Mouse (Mus musculus) CH12.LX (cell line): ENCODE data around the gene Ubc. TPM values are rescaled to one million over a fixed set of nuclear protein-coding genes. Genes with fewer than 3 reads are reported as not detected.

Experiments used
- DNase-seq: peaks from one replicate; pipeline ENCODE4 v3.0.0-alpha.2; 2013; ENCODE audit errors: extremely low read depth
- H3K27ac ChIP-seq: 2 replicates; pipeline ENCODE4 v1.5.1; 2012; ENCODE audit warnings: low read depth, mild to moderate bottlenecking, control low read depth, moderate library complexity; ENCODE audit not compliant: insufficient read depth
- H3K27me3 ChIP-seq: replicated peaks from 2 replicates; pipeline ENCODE3; 2012; ENCODE audit warnings: inconsistent platforms
- H3K36me3 ChIP-seq, 2 experiments: replicated peaks in 1 of 2; 2 replicates each; pipeline versions ENCODE3 to v1.6.1; 2012; ENCODE audit warnings: inconsistent platforms in 1 of 2, low read length in 1 of 2, mild to moderate bottlenecking in 1 of 2, mixed read lengths in 1 of 2, moderate library complexity in 1 of 2; ENCODE audit not compliant: control insufficient read depth in 1 of 2, insufficient read depth in 1 of 2
- H3K4me1 ChIP-seq, 2 experiments: 2 replicates each; pipeline ENCODE4 v1.6.1; 2012; ENCODE audit warnings: inconsistent platforms in 1 of 2, moderate library complexity in 1 of 2; ENCODE audit not compliant: insufficient read depth in 2 of 2, control insufficient read depth in 1 of 2
- H3K4me2 ChIP-seq: 2 replicates; pipeline ENCODE4 v1.6.1; 2012; ENCODE audit warnings: low read depth, mild to moderate bottlenecking, control low read depth; ENCODE audit not compliant: poor library complexity, insufficient read depth, severe bottlenecking
- H3K4me3 ChIP-seq, 3 experiments: fragments of 150-350 bp in 1 of 3; sonication (generic) in 1 of 3; replicated peaks in 1 of 3; 2 replicates each; pipeline versions ENCODE3 to v1.5.1; 2011 to 2012; ENCODE audit warnings: low read depth in 2 of 3, low read length in 2 of 3, mild to moderate bottlenecking in 2 of 3, moderate library complexity in 2 of 3, control low read depth in 1 of 3, improper control_type of control experiment in 1 of 3, inconsistent platforms in 1 of 3, mixed read lengths in 1 of 3; ENCODE audit not compliant: poor library complexity in 1 of 3
- H3K79me2 ChIP-seq: replicated peaks from 2 replicates; pipeline ENCODE4 v1.6.1; 2012; ENCODE audit warnings: mild to moderate bottlenecking, moderate library complexity; ENCODE audit not compliant: control insufficient read depth, poor library complexity, insufficient read depth, severe bottlenecking; ENCODE audit errors: extremely low read depth
- H3K9ac ChIP-seq: 2 replicates; pipeline ENCODE4 v1.6.1; 2012; ENCODE audit warnings: low read depth, mild to moderate bottlenecking, control low read depth, moderate library complexity; ENCODE audit not compliant: insufficient read depth
- H3K9me3 ChIP-seq: replicated peaks from 2 replicates; pipeline ENCODE3; 2012; ENCODE audit warnings: low read length, inconsistent platforms, mixed read lengths
- BHLHE40 ChIP-seq: IDR thresholded peaks from 2 replicates; pipeline ENCODE4 v1.6.1; 2011; ENCODE audit warnings: mild to moderate bottlenecking, low read depth, low read length, improper control_type of control experiment
- CTCF ChIP-seq, 2 experiments: IDR thresholded peaks in 1 of 2; conservative IDR thresholded peaks in 1 of 2; 2 replicates each; pipeline ENCODE4 v1.5.1; 2011 to 2012; ENCODE audit warnings: low read depth in 2 of 2, low read length in 2 of 2, improper control_type of control experiment in 1 of 2, inconsistent platforms in 1 of 2, mild to moderate bottlenecking in 1 of 2, moderate library complexity in 1 of 2
- E2F4 ChIP-seq: IDR thresholded peaks from 2 replicates; pipeline ENCODE4 v1.6.1; 2011; ENCODE audit warnings: low read depth, low read length, improper control_type of control experiment; ENCODE audit not compliant: insufficient replicate concordance
- EP300 ChIP-seq: IDR thresholded peaks from 2 replicates; pipeline ENCODE4 v1.6.1; 2011; ENCODE audit warnings: low read length, improper control_type of control experiment
- GABPA ChIP-seq: IDR thresholded peaks from 2 replicates; pipeline ENCODE4 v1.6.1; 2012; ENCODE audit warnings: low read depth, low read length, improper control_type of control experiment, inconsistent platforms; ENCODE audit not compliant: insufficient replicate concordance
- HCFC1 ChIP-seq: IDR thresholded peaks from 2 replicates; pipeline ENCODE4 v1.6.1; 2012; ENCODE audit warnings: low read depth, mild to moderate bottlenecking, inconsistent platforms, low read length, improper control_type of control experiment
- JUN ChIP-seq: IDR thresholded peaks from 2 replicates; pipeline ENCODE4 v1.6.1; 2011; ENCODE audit warnings: low read depth, mild to moderate bottlenecking, low read length, improper control_type of control experiment, moderate library complexity; ENCODE audit not compliant: insufficient read depth
- MAFK ChIP-seq: IDR thresholded peaks from 2 replicates; pipeline ENCODE4 v1.6.1; 2011; ENCODE audit warnings: low read length, improper control_type of control experiment; ENCODE audit not compliant: insufficient replicate concordance
- MAX ChIP-seq: IDR thresholded peaks from 2 replicates; pipeline ENCODE4 v1.6.1; 2011; ENCODE audit warnings: low read length, improper control_type of control experiment
- MXI1 ChIP-seq: IDR thresholded peaks from 2 replicates; pipeline ENCODE4 v1.6.1; 2011; ENCODE audit warnings: mild to moderate bottlenecking, low read depth, low read length, improper control_type of control experiment
- MYC ChIP-seq: IDR thresholded peaks from 2 replicates; pipeline ENCODE4 v1.6.1; 2011; ENCODE audit warnings: low read depth, mild to moderate bottlenecking, improper control_type of control experiment, low read length
- PAX5 ChIP-seq: IDR thresholded peaks from 2 replicates; pipeline ENCODE4 v1.6.1; 2012; ENCODE audit warnings: low read length, inconsistent platforms, mixed read lengths
- POLR2AphosphoS2 ChIP-seq: IDR thresholded peaks from 2 replicates; pipeline ENCODE4 v1.6.1; 2011; ENCODE audit warnings: low read depth, low read length, improper control_type of control experiment
- RCOR1 ChIP-seq: conservative IDR thresholded peaks from 2 replicates; pipeline ENCODE4 v1.6.1; 2012; ENCODE audit warnings: low read depth, mild to moderate bottlenecking, inconsistent platforms, low read length, improper control_type of control experiment
- SIN3A ChIP-seq: IDR thresholded peaks from 2 replicates; pipeline ENCODE4 v1.6.1; 2012; ENCODE audit warnings: low read length, improper control_type of control experiment, inconsistent platforms
- USF1 ChIP-seq: IDR thresholded peaks from 2 replicates; pipeline ENCODE4 v1.6.1; 2014; ENCODE audit warnings: low read depth, mild to moderate bottlenecking, inconsistent platforms, low read length, improper control_type of control experiment
- ZC3H11A ChIP-seq: IDR thresholded peaks from 2 replicates; pipeline ENCODE4 v1.6.1; 2012; ENCODE audit warnings: low read depth, mild to moderate bottlenecking, inconsistent platforms, low read length, improper control_type of control experiment
- ZKSCAN1 ChIP-seq: IDR thresholded peaks from 2 replicates; pipeline ENCODE4 v1.6.1; 2012; ENCODE audit warnings: low read depth, inconsistent platforms, low read length, improper control_type of control experiment, borderline replicate concordance
- ZNF384 ChIP-seq: IDR thresholded peaks from 2 replicates; pipeline ENCODE4 v1.6.1; 2012; ENCODE audit warnings: low read depth, low read length, improper control_type of control experiment, inconsistent platforms
- dilution Hi-C: fragments of 300-500 bp; cut with MboI; formaldehyde crosslinking; loops from 2 replicates; pipeline ENCODE4 v1.14.3; 2020; ENCODE audit warnings: low sequenced_read_pairs; ENCODE audit not compliant: extremely low pct_unique_long_range_greater_than_20kb, extremely low pct_ligation_motif_present
- in situ Hi-C: fragments of 300-500 bp; cut with MboI; formaldehyde crosslinking; loops from 3 replicates; pipeline ENCODE4 v1.14.3; 2019; ENCODE audit warnings: low sequenced_read_pairs, low pct_ligation_motif_present, low pct_unique_long_range_greater_than_20kb, mixed read lengths
- polyA plus RNA-seq: library from polyadenylated mRNA; unstranded; fragments of >175 nt; gene quantifications from 2 replicates; pipeline ENCODE4 v1.2.1, GENCODE M21; 2012; ENCODE audit warnings: low read depth; ENCODE audit not compliant: insufficient read length
- total RNA-seq, 2 experiments: library from RNA; depleted of rRNA; stranded (reverse); fragments of 300-350 nt in 1 of 2; fragments of >200 nt in 1 of 2; gene quantifications; 2 replicates each; pipeline ENCODE4 v1.2.3; 2012 to 2014

Ubc gene
- total and polyA plus RNA-seq, 3 experiments, result 466 to 803 (median 656) TPM

- peak; percentile 53; the same call in 1 of the 2 replicates for TF ChIP-seq SIN3A
Observed at GRCm38 (mm10) chr5:125340547-125341262, 49.3 kb downstream of the Ubc start, which contains the start of gene Scarb1 (continued).

GRCm38 (mm10) chr5:125339851-125340531, 50.0 kb downstream of the Ubc start:
- Histone ChIP-seq H3K36me3 (peaks cover 0 to 22% of the 10 kb centered on the region in 2 experiments), H3K79me2 (no peaks in the 10 kb centered on the region), H3K9ac (no peak overlapping the region; the same call in 1 of the 2 replicates), H3K27ac (no peak overlapping the region), H3K9me3 (no peaks in the 10 kb centered on the region), H3K4me2 (peak overlapping the region; percentile 67), H3K27me3 (peaks cover 7% of the 10 kb centered on the region), H3K4me3 (peak overlapping the region; percentile 50 to 79 (median 64)), H3K4me1 (peaks cover 5 to 25% of the 10 kb centered on the region in 2 experiments; a peak in 2 of 4 replicates)
- TF ChIP-seq USF1 (no peak), PAX5 (no peak), JUN (no peak), MAFK (no peak), BHLHE40 (no peak), POLR2AphosphoS2 (no peak), EP300 (no peak), ZNF384 (no peak), ZKSCAN1 (no peak), CTCF (conservative IDR thresholded peaks at IDR 0.05 in 1 of 2, IDR thresholded peaks at IDR 0.05 in 1 of 2; ENCODE audit: low read depth in 2 of 2, low read length in 2 of 2) (no peak), E2F4 (no peak), MXI1 (no peak), HCFC1 (no peak), RCOR1 (no peak)
- no peak for DNase-seq
- dilution Hi-C loops, result no loop called here
- in situ Hi-C loops, result loop anchor here (10.0 kb wide), 1 partner anchor 435 kb away; no protein-coding TSS in a partner anchor

- DNase-seq, result peak; percentile 46
- dilution Hi-C loops, result no loop called here
Observed at GRCm38 (mm10) chr5:125339108-125339751, 50.8 kb downstream of the Ubc start.

More at GRCm38 (mm10) chr5:125339108-125339751, 50.8 kb downstream of the Ubc start:
- H3K79me2 ChIP-seq, result no peaks in the 10 kb centered on the region
- peaks cover 0 to 27% of the 10 kb centered on the region in 2 experiments for H3K36me3 ChIP-seq
- in situ Hi-C loops, result no loop called here
- peaks cover 5 to 25% of the 10 kb centered on the region in 2 experiments; a peak in 2 of 4 replicates for H3K4me1 ChIP-seq
- peak overlapping the region; percentile 67; the same call in 1 of the 2 replicates for H3K4me2 ChIP-seq
- TF ChIP-seq SIN3A, result peak; percentile 23; the same call in 1 of the 2 replicates
- TF ChIP-seq ZC3H11A, result no peak
- TF ChIP-seq POLR2AphosphoS2, result no peak
- TF ChIP-seq MXI1, result peak; percentile 71
- TF ChIP-seq BHLHE40, result peak; percentile 71
- TF ChIP-seq MAX, result 0 out of 2 replicates have a peak, but pooled peaks have one; percentile 47
- no peak for TF ChIP-seq MYC
- no peak for TF ChIP-seq EP300
- no peak for TF ChIP-seq GABPA
- peak overlapping the region; percentile 50 to 79 (median 64) for H3K4me3 ChIP-seq
- H3K9ac ChIP-seq, result no peak overlapping the region
- H3K27ac ChIP-seq, result no peak overlapping the region
- no peaks in the 10 kb centered on the region for H3K9me3 ChIP-seq
- peaks cover 7% of the 10 kb centered on the region for H3K27me3 ChIP-seq
